ENCODE assay signal across 9 mouse cellular contexts in the genomic region with DNA sequence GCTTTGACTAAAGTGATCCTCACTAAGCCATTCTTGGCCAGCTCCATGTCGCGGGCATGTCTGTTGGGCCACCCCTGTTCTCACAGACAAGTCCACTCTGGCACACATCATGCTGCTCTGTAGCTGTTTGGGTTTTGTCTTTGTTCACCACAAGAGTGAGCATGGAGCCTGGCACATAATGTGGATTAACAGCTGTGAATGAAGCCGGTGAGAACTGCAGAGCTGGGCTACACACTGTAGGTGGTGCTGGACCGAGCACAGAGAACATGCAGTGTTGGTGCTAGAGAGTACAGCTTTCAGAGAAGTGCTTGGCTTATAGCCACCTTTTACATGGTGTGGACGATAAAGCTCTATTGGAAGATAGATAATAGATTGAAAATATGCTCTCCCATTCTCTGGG.
DNase-seq lines count a peak whose midpoint lies in the region; TF ChIP-seq lines count a peak whose summit lies in the region.
"Had no signal": no experiment of that assay in that cellular context is flagged by ENCODE, and none has a peak within 500 bp of the region (broad histone marks: within the 10 kb centered on the region; RNA-seq: fewer than 3 reads in every experiment).

No protein-coding gene starts in this region.

- 48% methylated on average over 5 of the region's 5 CpGs for WGBS in lung, adult 2 months

- no peak overlapping the region for H3K27ac ChIP-seq in cortical plate, adult 2 months (ENCODE audit: insufficient read depth, low read length)
- H3K27ac ChIP-seq: heart, embryonic 13.5 days had no signal

- TF ChIP-seq CTCF in cortical plate, adult 2 months (IDR thresholded peaks at IDR 0.05; ENCODE audit: extremely low read depth, insufficient read depth, low read length), result peak; percentile 79
- peak; percentile 23; the same call in 1 of the 2 replicates for TF ChIP-seq CTCF in lung, adult 2 months (IDR thresholded peaks at IDR 0.05; ENCODE audit: insufficient read depth, low read length)

- DNase-seq in ovary, postnatal 36 days (ENCODE audit: low spot score), result peak; percentile 14
- no peak for DNase-seq in ovary, adult 18-20 months (ENCODE audit: low spot score)
- peak; percentile 36 to 78 for DNase-seq in frontal cortex, postnatal 36 days (ENCODE audit: low spot score in 2 of 2)
- no peak for DNase-seq in lung, adult 2 months
- peak; percentile 82 for DNase-seq in retina, postnatal 1 day
- DNase-seq in cerebellum, adult 11 months, result no peak
- DNase-seq in spleen, postnatal 36 days (ENCODE audit: low spot score in 2 of 2), result no peak

- TF ChIP-seq POLR2A in cortical plate, adult 2 months (IDR thresholded peaks at IDR 0.05; ENCODE audit: extremely low read depth, insufficient read depth, low read length), result no peak
- TF ChIP-seq POLR2A in lung, adult 2 months (IDR thresholded peaks at IDR 0.05; ENCODE audit: borderline replicate concordance, extremely low read depth, low read depth, low read length), result no peak

- no peak overlapping the region for H3K4me3 ChIP-seq in cortical plate, adult 2 months (ENCODE audit: insufficient read depth, low read length)
- no peak overlapping the region for H3K4me3 ChIP-seq in lung, adult 2 months (replicated peaks; ENCODE audit: extremely low read depth, low read depth, low read length)
- H3K4me3 ChIP-seq: heart, embryonic 13.5 days had no signal

- H3K4me1 ChIP-seq in cortical plate, adult 2 months (ENCODE audit: control insufficient read depth, insufficient read depth, low read length), result no peaks in the 10 kb centered on the region
- H3K4me1 ChIP-seq in lung, adult 2 months (ENCODE audit: control insufficient read depth, insufficient read depth, low read length), result no peaks in the 10 kb centered on the region
- H3K4me1 ChIP-seq: heart, embryonic 13.5 days had no signal

Comparison
In these comparisons a context has a peak if more than half of its experiments do, and no peak if none do; other contexts are left out.
1. DNase-seq: peak in ovary, postnatal 36 days (single experiment), frontal cortex, postnatal 36 days (2 of 2) and retina, postnatal 1 day (single experiment); none in ovary, adult 18-20 months (single experiment), lung, adult 2 months (single experiment), cerebellum, adult 11 months (single experiment) and spleen, postnatal 36 days (0 of 2).